Mouse (Mus musculus): ENCODE results near the gene Scfd2. TPM values are rescaled to one million over a fixed set of nuclear protein-coding genes. Genes with fewer than 3 reads are reported as not detected.

The Scfd2 gene
- total and polyA plus RNA-seq, 2 experiments: 8.5 to 11.5 TPM

DNA sequence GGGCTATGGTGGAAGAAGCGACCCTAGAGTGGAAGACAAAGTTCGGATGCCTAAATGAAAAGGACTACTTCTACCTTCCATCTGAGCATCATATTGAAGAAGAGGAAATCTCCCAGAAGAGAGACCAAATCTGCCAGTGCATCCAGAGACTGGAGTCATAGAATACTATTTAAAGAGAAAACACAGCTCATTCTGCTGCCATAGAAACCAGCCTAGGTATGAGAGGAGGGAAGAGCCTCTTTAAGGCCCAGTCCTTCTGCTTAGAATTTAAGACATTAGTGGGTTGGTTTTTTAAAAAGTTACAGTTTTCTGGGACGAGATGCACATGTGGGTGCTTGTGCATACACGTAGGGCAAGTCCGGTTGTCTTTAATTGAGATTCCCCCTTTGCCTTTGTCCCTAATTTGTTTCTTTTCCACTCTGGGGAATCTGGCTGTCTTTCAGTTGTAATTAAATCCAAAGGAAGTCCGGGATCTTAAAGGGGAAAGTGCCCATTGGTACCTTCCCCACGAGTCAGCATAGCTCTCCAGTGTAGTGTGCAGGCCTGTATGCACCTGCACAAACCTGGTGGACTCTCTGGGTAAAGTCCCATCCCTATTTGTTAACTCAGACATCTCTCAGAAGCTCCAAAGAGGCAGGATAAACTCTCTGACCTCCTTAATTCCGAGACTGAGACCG lies 341.9 kb downstream of the Scfd2 start:
- Histone ChIP-seq H3K4me1 (ENCODE audit: control insufficient read depth, insufficient read depth, low read length) (peaks cover 4% of the 10 kb centered on the region; the same call in 1 of the 2 replicates), H3K27me3 (ENCODE audit: control insufficient read depth, insufficient read depth, low read length) (no peaks in the 10 kb centered on the region), H3K9ac (ENCODE audit: low read depth, low read length) (no peak overlapping the region), H3K4me3 (ENCODE audit: insufficient read depth, low read depth, low read length) (no peak overlapping the region), H3K36me3 (ENCODE audit: control insufficient read depth, insufficient read depth, low read length) (no peaks in the 10 kb centered on the region), H3K79me2 (ENCODE audit: control insufficient read depth, insufficient read depth, low read length) (no peaks in the 10 kb centered on the region), H3K27ac (replicated peaks; ENCODE audit: insufficient read depth, low read depth, low read length) (no peak overlapping the region)
- TF ChIP-seq CTCF (IDR thresholded peaks at IDR 0.05; ENCODE audit: low read depth, low read length) (no peak), POLR2A (IDR thresholded peaks at IDR 0.05; ENCODE audit: extremely low read depth, insufficient read depth, low read length) (no peak)
- DNase-seq (ENCODE audit: extremely low read depth, low read depth, low spot score): no peak
- WGBS: 78% methylated on average over 9 of the region's 9 CpGs

DNA sequence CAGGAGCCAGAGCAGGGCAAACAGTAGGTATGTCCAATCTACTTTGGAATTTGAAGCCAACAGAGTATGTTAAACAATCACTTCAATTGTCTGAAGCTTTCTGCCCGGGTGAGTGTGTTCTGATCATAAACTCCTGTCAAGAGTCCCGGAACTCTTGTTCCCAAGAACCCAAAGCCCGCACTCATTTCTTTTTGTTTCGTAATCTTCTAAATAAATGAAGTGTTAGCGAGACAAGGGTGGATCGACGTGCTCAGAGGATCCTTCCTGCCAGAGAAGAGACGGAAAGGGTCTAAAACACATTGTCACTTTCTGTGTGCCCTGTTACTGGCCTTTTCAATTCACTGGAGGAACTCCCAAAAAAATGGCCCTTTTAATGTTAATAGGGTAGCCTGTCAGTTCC lies 342.7 kb downstream of the Scfd2 start:
- H3K79me2 ChIP-seq (ENCODE audit: control insufficient read depth, insufficient read depth, low read length): no peaks in the 10 kb centered on the region
- H3K36me3 ChIP-seq (ENCODE audit: control insufficient read depth, insufficient read depth, low read length): no peaks in the 10 kb centered on the region
- no peak overlapping the region for H3K9ac ChIP-seq (ENCODE audit: low read depth, low read length)
- no peaks in the 10 kb centered on the region for H3K27me3 ChIP-seq (ENCODE audit: control insufficient read depth, insufficient read depth, low read length)
- H3K27ac ChIP-seq (replicated peaks; ENCODE audit: insufficient read depth, low read depth, low read length): no peak overlapping the region
- WGBS: 92% methylated on average over 8 of the region's 8 CpGs
- no peak for DNase-seq (ENCODE audit: extremely low read depth, low read depth, low spot score)
- H3K4me3 ChIP-seq (ENCODE audit: insufficient read depth, low read depth, low read length): no peak overlapping the region
- peaks cover 2% of the 10 kb centered on the region; the same call in 1 of the 2 replicates for H3K4me1 ChIP-seq (ENCODE audit: control insufficient read depth, insufficient read depth, low read length)
- no peak for TF ChIP-seq POLR2A (IDR thresholded peaks at IDR 0.05; ENCODE audit: extremely low read depth, insufficient read depth, low read length)
- TF ChIP-seq CTCF (IDR thresholded peaks at IDR 0.05; ENCODE audit: low read depth, low read length): no peak

- no peaks in the 10 kb centered on the region for H3K27me3 ChIP-seq (ENCODE audit: control insufficient read depth, insufficient read depth, low read length)
- DNase-seq (ENCODE audit: extremely low read depth, low read depth, low spot score): no peak
- TF ChIP-seq POLR2A (IDR thresholded peaks at IDR 0.05; ENCODE audit: extremely low read depth, insufficient read depth, low read length) (no peak), CTCF (IDR thresholded peaks at IDR 0.05; ENCODE audit: low read depth, low read length) (no peak)
- 94% methylated on average over 12 of the region's 12 CpGs for WGBS
- no peaks in the 10 kb centered on the region for H3K36me3 ChIP-seq (ENCODE audit: control insufficient read depth, insufficient read depth, low read length)
- H3K4me3 ChIP-seq (ENCODE audit: insufficient read depth, low read depth, low read length): no peak overlapping the region
- no peaks in the 10 kb centered on the region for H3K4me1 ChIP-seq (ENCODE audit: control insufficient read depth, insufficient read depth, low read length)
- no peaks in the 10 kb centered on the region for H3K79me2 ChIP-seq (ENCODE audit: control insufficient read depth, insufficient read depth, low read length)
- H3K9ac ChIP-seq (ENCODE audit: low read depth, low read length): no peak overlapping the region
- no peak overlapping the region for H3K27ac ChIP-seq (replicated peaks; ENCODE audit: insufficient read depth, low read depth, low read length)
Measured at GRCm38 (mm10) chr5:74188076-74188475, 343.5 kb downstream of the Scfd2 start.

GRCm38 (mm10) chr5:74184607-74185006 lies 347.0 kb downstream of the Scfd2 start:
- TF ChIP-seq CTCF (IDR thresholded peaks at IDR 0.05; ENCODE audit: low read depth, low read length) (no peak), POLR2A (IDR thresholded peaks at IDR 0.05; ENCODE audit: extremely low read depth, insufficient read depth, low read length) (no peak)
- WGBS: 61% methylated on average over 9 of the region's 9 CpGs

GRCm38 (mm10) chr5:74183118-74183517 lies 348.4 kb downstream of the Scfd2 start:
- 54% methylated on average over 10 of the region's 10 CpGs for WGBS
- no peaks in the 10 kb centered on the region for H3K4me1 ChIP-seq (ENCODE audit: control insufficient read depth, insufficient read depth, low read length)

More at GRCm38 (mm10) chr5:74184607-74185006, 347.0 kb downstream of the Scfd2 start:
- no peaks in the 10 kb centered on the region for H3K79me2 ChIP-seq (ENCODE audit: control insufficient read depth, insufficient read depth, low read length)
- H3K9ac ChIP-seq (ENCODE audit: low read depth, low read length): no peak overlapping the region
- H3K36me3 ChIP-seq (ENCODE audit: control insufficient read depth, insufficient read depth, low read length): no peaks in the 10 kb centered on the region
- H3K27me3 ChIP-seq (ENCODE audit: control insufficient read depth, insufficient read depth, low read length): no peaks in the 10 kb centered on the region
- no peak overlapping the region for H3K27ac ChIP-seq (replicated peaks; ENCODE audit: insufficient read depth, low read depth, low read length)
- H3K4me1 ChIP-seq (ENCODE audit: control insufficient read depth, insufficient read depth, low read length): no peaks in the 10 kb centered on the region
- no peak overlapping the region for H3K4me3 ChIP-seq (ENCODE audit: insufficient read depth, low read depth, low read length)
- no peak for DNase-seq (ENCODE audit: extremely low read depth, low read depth, low spot score)

DNA sequence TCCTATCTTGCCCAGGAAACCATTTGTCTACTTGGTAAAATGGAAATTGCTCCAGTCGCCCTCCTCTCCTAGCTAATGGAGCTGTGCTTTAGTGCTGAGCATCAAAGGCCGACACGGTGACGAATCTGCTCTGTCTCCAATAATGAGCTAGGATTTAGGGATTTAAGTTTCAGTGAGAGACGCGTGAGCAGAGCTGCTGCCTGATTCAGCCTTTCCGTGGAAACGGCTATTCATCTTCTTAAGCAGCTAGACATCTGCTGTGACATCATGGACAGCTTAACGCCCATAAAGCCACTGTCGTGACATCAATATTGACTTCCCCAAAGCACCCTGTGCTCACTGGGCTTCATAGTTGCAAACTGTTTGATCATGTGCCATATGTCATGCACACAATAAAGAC lies 351.3 kb downstream of the Scfd2 start:
- TF ChIP-seq CTCF (IDR thresholded peaks at IDR 0.05; ENCODE audit: low read depth, low read length) (no peak), POLR2A (IDR thresholded peaks at IDR 0.05; ENCODE audit: extremely low read depth, insufficient read depth, low read length) (no peak)
- WGBS: 91% methylated on average over 10 of the region's 10 CpGs
- Histone ChIP-seq H3K27ac (replicated peaks; ENCODE audit: insufficient read depth, low read depth, low read length) (no peak overlapping the region), H3K27me3 (ENCODE audit: control insufficient read depth, insufficient read depth, low read length) (no peaks in the 10 kb centered on the region), H3K4me3 (ENCODE audit: insufficient read depth, low read depth, low read length) (no peak overlapping the region), H3K9ac (ENCODE audit: low read depth, low read length) (no peak overlapping the region), H3K4me1 (ENCODE audit: control insufficient read depth, insufficient read depth, low read length) (no peaks in the 10 kb centered on the region), H3K36me3 (ENCODE audit: control insufficient read depth, insufficient read depth, low read length) (no peaks in the 10 kb centered on the region), H3K79me2 (ENCODE audit: control insufficient read depth, insufficient read depth, low read length) (no peaks in the 10 kb centered on the region)
- DNase-seq (ENCODE audit: extremely low read depth, low read depth, low spot score): no peak

More at GRCm38 (mm10) chr5:74183118-74183517, 348.4 kb downstream of the Scfd2 start:
- Histone ChIP-seq H3K27me3 (ENCODE audit: control insufficient read depth, insufficient read depth, low read length) (no peaks in the 10 kb centered on the region), H3K27ac (replicated peaks; ENCODE audit: insufficient read depth, low read depth, low read length) (no peak overlapping the region), H3K4me3 (ENCODE audit: insufficient read depth, low read depth, low read length) (no peak overlapping the region), H3K36me3 (ENCODE audit: control insufficient read depth, insufficient read depth, low read length) (no peaks in the 10 kb centered on the region), H3K79me2 (ENCODE audit: control insufficient read depth, insufficient read depth, low read length) (no peaks in the 10 kb centered on the region), H3K9ac (ENCODE audit: low read depth, low read length) (no peak overlapping the region)
- no peak for DNase-seq (ENCODE audit: extremely low read depth, low read depth, low spot score)
- TF ChIP-seq CTCF (IDR thresholded peaks at IDR 0.05; ENCODE audit: low read depth, low read length) (no peak), POLR2A (IDR thresholded peaks at IDR 0.05; ENCODE audit: extremely low read depth, insufficient read depth, low read length) (no peak)

Measured in liver, adult 2 months (tissue).